Mouse (Mus musculus) brain, adult 2 months (tissue): ENCODE measurements around the gene Aldh1a1.
A peak's percentile ranks its signal among the peaks of the same experiment; 100 is the strongest.
"Not testable (repeated sequence)": the region's sequence is repeated elsewhere in the genome, so short reads cannot be mapped to it uniquely, and the experiment has no call there.

ENCODE experiments used
- DNase-seq: peaks from one replicate; pipeline ENCODE4 v3.0.0; 2011; ENCODE audit warnings: low read depth, low spot score

Gene Aldh1a1

GRCm38 (mm10) chr19:20555365-20555764 lies 62.9 kb downstream of the Aldh1a1 start:
- DNase-seq = no peak

GRCm38 (mm10) chr19:20557211-20557610 lies 64.7 kb downstream of the Aldh1a1 start:
- DNase-seq = no peak

GRCm38 (mm10) chr19:20558069-20558468 lies 65.6 kb downstream of the Aldh1a1 start:
- DNase-seq = no peak

- DNase-seq = no peak
Measured at GRCm38 (mm10) chr19:20558544-20558943, 66.0 kb downstream of the Aldh1a1 start.

- DNase-seq = peak; percentile 53
Measured at GRCm38 (mm10) chr19:20558952-20559351, 66.4 kb downstream of the Aldh1a1 start.

- peak; percentile 65 for DNase-seq
Measured at GRCm38 (mm10) chr19:20559952-20560351, 67.4 kb downstream of the Aldh1a1 start.

GRCm38 (mm10) chr19:20562396-20562795 lies 69.9 kb downstream of the Aldh1a1 start:
- no peak for DNase-seq

GRCm38 (mm10) chr19:20566294-20566693 lies 73.8 kb downstream of the Aldh1a1 start:
- DNase-seq = peak; percentile 24

GRCm38 (mm10) chr19:20567039-20567438 lies 74.5 kb downstream of the Aldh1a1 start:
- DNase-seq = no peak

GRCm38 (mm10) chr19:20576984-20577383 lies 84.5 kb downstream of the Aldh1a1 start:
- no peak for DNase-seq

GRCm38 (mm10) chr19:20577429-20577828 lies 84.9 kb downstream of the Aldh1a1 start:
- DNase-seq = no peak

- DNase-seq = no peak
Measured at GRCm38 (mm10) chr19:20599951-20600350, 107.4 kb downstream of the Aldh1a1 start.

- no peak for DNase-seq
Measured at GRCm38 (mm10) chr19:20601739-20602138, 109.2 kb downstream of the Aldh1a1 start.

- peak; percentile 39 for DNase-seq
Measured at GRCm38 (mm10) chr19:20603212-20603611, 110.7 kb downstream of the Aldh1a1 start.

GRCm38 (mm10) chr19:20603866-20604265 lies 111.4 kb downstream of the Aldh1a1 start:
- DNase-seq = no peak

- DNase-seq = no peak
Measured at GRCm38 (mm10) chr19:20614252-20614930, 121.9 kb downstream of the Aldh1a1 start.

GRCm38 (mm10) chr19:20622434-20622833 lies 129.9 kb downstream of the Aldh1a1 start:
- peak; percentile 20 for DNase-seq

- DNase-seq = no peak
Measured at GRCm38 (mm10) chr19:20623416-20623815, 130.9 kb downstream of the Aldh1a1 start.

GRCm38 (mm10) chr19:20631020-20631419 lies 138.5 kb downstream of the Aldh1a1 start:
- no peak for DNase-seq

GRCm38 (mm10) chr19:20633876-20634691 lies 141.6 kb downstream of the Aldh1a1 start:
- peak; percentile 50 for DNase-seq

- DNase-seq = no peak
Measured at GRCm38 (mm10) chr19:20644346-20644745, 151.8 kb downstream of the Aldh1a1 start.

GRCm38 (mm10) chr19:20647496-20647895 lies 155.0 kb downstream of the Aldh1a1 start:
- DNase-seq = not testable (repeated sequence)

GRCm38 (mm10) chr19:20650008-20650407 lies 157.5 kb downstream of the Aldh1a1 start:
- peak; percentile 5 for DNase-seq
